Mouse (Mus musculus) intestine, embryonic 14.5 days (tissue): ENCODE results near the gene B3gat1. TPM values are rescaled to one million over a fixed set of nuclear protein-coding genes. Genes with fewer than 3 reads are reported as not detected.

Experiments used
- ATAC-seq: fragments of 200-750 bp; cut with Nextera tagmentation; replicated peaks from 2 replicates; pipeline ENCODE4 v1.8.0; 2017; ENCODE audit warnings: low read depth, moderate number of reproducible peaks, moderate TSS enrichment, moderate library complexity; ENCODE audit not compliant: low FRiP score, low TSS enrichment
- DNase-seq: peaks from one replicate; pipeline ENCODE4 v3.0.0-alpha.2; 2018; ENCODE audit warnings: low spot score
- H3K27ac ChIP-seq: fragments of 300-500 bp; sonication (generic); 2 replicates; pipeline ENCODE4 v1.5.1; 2014; ENCODE audit warnings: low read depth, mild to moderate bottlenecking, control low read depth
- H3K27me3 ChIP-seq: fragments of 300-500 bp; sonication (generic); replicated peaks from 2 replicates; pipeline ENCODE4 v1.6.1; 2014; ENCODE audit warnings: low read length, control low read depth; ENCODE audit not compliant: control insufficient read depth, insufficient read depth
- H3K36me3 ChIP-seq: fragments of 300-500 bp; sonication (generic); 2 replicates; pipeline ENCODE4 v1.6.1; 2014; ENCODE audit warnings: low read length, control low read depth; ENCODE audit not compliant: control insufficient read depth, insufficient read depth
- H3K4me1 ChIP-seq: fragments of 300-500 bp; sonication (generic); replicated peaks from 2 replicates; pipeline ENCODE4 v1.6.1; 2014; ENCODE audit warnings: low read length, control low read depth, mixed read lengths; ENCODE audit not compliant: control insufficient read depth, insufficient read depth
- H3K4me2 ChIP-seq: fragments of 300-500 bp; sonication (generic); 2 replicates; pipeline ENCODE4 v1.6.1; 2014; ENCODE audit warnings: low read length
- H3K4me3 ChIP-seq: fragments of 300-500 bp; sonication (generic); 2 replicates; pipeline ENCODE4 v1.5.1; 2014; ENCODE audit warnings: low read depth, low read length, control low read depth, mixed read lengths
- H3K9ac ChIP-seq: fragments of 300-500 bp; sonication (generic); 2 replicates; pipeline ENCODE4 v1.6.1; 2014; ENCODE audit warnings: mild to moderate bottlenecking, low read length
- H3K9me3 ChIP-seq: fragments of 300-500 bp; sonication (generic); 2 replicates; pipeline ENCODE4 v1.6.1; 2016; ENCODE audit warnings: low read length, control low read depth; ENCODE audit not compliant: control insufficient read depth
- WGBS: fragments of 180-500 bp; shearing (Covaris S2); extraction: QIAGEN DNeasy Blood & Tissue Kit; methylation state at CpG from one replicate; pipeline ENCODE4 v1.1.7; 2014; 5-methylcytosine and 5-hydroxymethylcytosine counted together
- polyA plus RNA-seq: library from polyadenylated mRNA; unstranded; fragments of >200 nt; fragmentation: Nextera tagmentation; extraction: Ambion mirVana; gene quantifications from 2 replicates; pipeline ENCODE4 v1.2.1, GENCODE M21; 2014

B3gat1 gene
- polyA plus RNA-seq, 1 experiment from 2014 or later = 0.50 TPM

GRCm38 (mm10) chr9:26721771-26722170 lies 11.8 kb upstream of the B3gat1 start:
- WGBS = 72% methylated on average over 7 of the region's 7 CpGs
- Histone ChIP-seq H3K27ac (no peak overlapping the region), H3K9me3 (no peaks in the 10 kb centered on the region), H3K36me3 (no peaks in the 10 kb centered on the region), H3K4me3 (no peak overlapping the region), H3K4me2 (no peak overlapping the region), H3K4me1 (no peaks in the 10 kb centered on the region), H3K27me3 (no peaks in the 10 kb centered on the region), H3K9ac (no peak overlapping the region)
- ATAC-seq = no peak
- no peak for DNase-seq

GRCm38 (mm10) chr9:26725709-26726108 lies 7.8 kb upstream of the B3gat1 start:
- 89% methylated on average over 3 of the region's 3 CpGs for WGBS
- no peaks in the 10 kb centered on the region for H3K9me3 ChIP-seq

GRCm38 (mm10) chr9:26727445-26727844 lies 6.1 kb upstream of the B3gat1 start:
- Histone ChIP-seq H3K9me3 (no peaks in the 10 kb centered on the region), H3K27ac (no peak overlapping the region), H3K4me1 (no peaks in the 10 kb centered on the region), H3K9ac (no peak overlapping the region), H3K4me2 (no peak overlapping the region), H3K4me3 (no peak overlapping the region), H3K27me3 (peaks cover 7% of the 10 kb centered on the region), H3K36me3 (no peaks in the 10 kb centered on the region)
- DNase-seq (peak; percentile 75), ATAC-seq (no peak)
- 53% methylated on average over 2 of the region's 2 CpGs for WGBS

More at GRCm38 (mm10) chr9:26725709-26726108, 7.8 kb upstream of the B3gat1 start:
- Histone ChIP-seq H3K4me1 (no peaks in the 10 kb centered on the region), H3K27me3 (no peaks in the 10 kb centered on the region), H3K36me3 (no peaks in the 10 kb centered on the region), H3K4me3 (no peak overlapping the region), H3K4me2 (no peak overlapping the region), H3K27ac (no peak overlapping the region), H3K9ac (no peak overlapping the region)
- ATAC-seq = no peak
- DNase-seq = no peak

GRCm38 (mm10) chr9:26728556-26728955 lies 5.0 kb upstream of the B3gat1 start:
- Histone ChIP-seq H3K27me3 (peaks cover 17% of the 10 kb centered on the region), H3K4me1 (no peaks in the 10 kb centered on the region), H3K27ac (no peak overlapping the region), H3K4me3 (no peak overlapping the region), H3K4me2 (no peak overlapping the region), H3K9me3 (no peaks in the 10 kb centered on the region), H3K9ac (no peak overlapping the region), H3K36me3 (no peaks in the 10 kb centered on the region)
- 79% methylated on average over 2 of the region's 2 CpGs for WGBS
- ATAC-seq = no peak
- no peak for DNase-seq

- Histone ChIP-seq H3K4me3 (peak overlapping the region; percentile 43), H3K27me3 (peaks cover 43% of the 10 kb centered on the region), H3K27ac (no peak overlapping the region), H3K9me3 (no peaks in the 10 kb centered on the region), H3K4me2 (peak overlapping the region; percentile 80), H3K9ac (0 out of 2 replicates have a peak overlapping the region, but pooled peaks have one; percentile 20), H3K4me1 (no peaks in the 10 kb centered on the region), H3K36me3 (no peaks in the 10 kb centered on the region)
- WGBS = 2% methylated on average over 37 of the region's 37 CpGs
- DNase-seq (no peak), ATAC-seq (peak; percentile 58; the same call in 1 of the 2 replicates)
Observed at GRCm38 (mm10) chr9:26733986-26734385, 458 bp downstream of the B3gat1 start.

- 78% methylated on average over 5 of the region's 5 CpGs for WGBS
- ATAC-seq = no peak
- DNase-seq = no peak
- Histone ChIP-seq H3K36me3 (no peaks in the 10 kb centered on the region), H3K4me2 (no peak overlapping the region), H3K9me3 (no peaks in the 10 kb centered on the region), H3K9ac (no peak overlapping the region), H3K4me1 (no peaks in the 10 kb centered on the region), H3K27me3 (peaks cover 38% of the 10 kb centered on the region), H3K4me3 (no peak overlapping the region), H3K27ac (no peak overlapping the region)
Observed at GRCm38 (mm10) chr9:26737116-26737515, 3.6 kb downstream of the B3gat1 start.

GRCm38 (mm10) chr9:26742817-26743216 lies 9.3 kb downstream of the B3gat1 start:
- Histone ChIP-seq H3K4me1 (no peaks in the 10 kb centered on the region), H3K27me3 (no peaks in the 10 kb centered on the region), H3K9me3 (no peaks in the 10 kb centered on the region), H3K36me3 (no peaks in the 10 kb centered on the region), H3K9ac (no peak overlapping the region), H3K4me3 (no peak overlapping the region), H3K27ac (no peak overlapping the region), H3K4me2 (no peak overlapping the region)
- ATAC-seq (no peak), DNase-seq (no peak)
- 87% methylated on average over 3 of the region's 3 CpGs for WGBS

- DNase-seq = no peak
- Histone ChIP-seq H3K27me3 (no peaks in the 10 kb centered on the region), H3K9ac (no peak overlapping the region), H3K4me2 (no peak overlapping the region), H3K4me1 (no peaks in the 10 kb centered on the region), H3K4me3 (no peak overlapping the region), H3K27ac (no peak overlapping the region), H3K9me3 (no peaks in the 10 kb centered on the region), H3K36me3 (no peaks in the 10 kb centered on the region)
- no peak for ATAC-seq
- WGBS = 64% methylated on average over 4 of the region's 4 CpGs
Observed at GRCm38 (mm10) chr9:26747121-26747520, 13.6 kb downstream of the B3gat1 start.

- ATAC-seq (no peak), DNase-seq (no peak)
- Histone ChIP-seq H3K36me3 (no peaks in the 10 kb centered on the region), H3K4me2 (no peak overlapping the region), H3K27me3 (no peaks in the 10 kb centered on the region), H3K4me3 (no peak overlapping the region), H3K9me3 (no peaks in the 10 kb centered on the region), H3K27ac (no peak overlapping the region), H3K4me1 (no peaks in the 10 kb centered on the region), H3K9ac (no peak overlapping the region)
- WGBS = 77% methylated on average over 4 of the region's 4 CpGs
Observed at GRCm38 (mm10) chr9:26748893-26749292, 15.4 kb downstream of the B3gat1 start.
